Mouse (Mus musculus): Measurements from ENCODE around the gene Smad5. TPM values are rescaled to one million over a fixed set of nuclear protein-coding genes. Genes with fewer than 3 reads are reported as not detected.

Smad5 gene
- total RNA-seq, 2 experiments from 2014 or later, result 21.5 to 24.5 TPM

DNA sequence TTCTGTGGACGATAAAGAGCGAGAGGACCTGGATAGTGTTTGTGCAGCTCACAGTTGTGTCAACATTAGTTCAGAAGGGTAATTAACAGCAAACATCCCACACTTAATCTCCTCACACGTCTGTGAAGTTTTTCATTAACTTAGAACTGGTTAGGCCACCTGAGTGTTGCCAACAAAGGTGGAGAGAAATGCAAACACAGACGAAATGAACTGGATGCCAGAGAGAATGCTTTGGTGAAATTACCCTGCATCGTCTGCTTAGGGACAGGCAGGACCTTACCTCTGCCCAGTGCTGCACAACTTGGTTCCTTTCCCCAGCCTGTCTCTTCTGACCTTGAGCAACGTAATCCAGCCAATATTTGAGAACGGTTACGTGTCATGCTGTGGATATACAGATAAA, 44.7 kb downstream of the Smad5 start:
- intact Hi-C loops (cut with DNase I; ENCODE audit: low total_unique reads), result no loop called here
- DNase-seq, result no peak

DNA sequence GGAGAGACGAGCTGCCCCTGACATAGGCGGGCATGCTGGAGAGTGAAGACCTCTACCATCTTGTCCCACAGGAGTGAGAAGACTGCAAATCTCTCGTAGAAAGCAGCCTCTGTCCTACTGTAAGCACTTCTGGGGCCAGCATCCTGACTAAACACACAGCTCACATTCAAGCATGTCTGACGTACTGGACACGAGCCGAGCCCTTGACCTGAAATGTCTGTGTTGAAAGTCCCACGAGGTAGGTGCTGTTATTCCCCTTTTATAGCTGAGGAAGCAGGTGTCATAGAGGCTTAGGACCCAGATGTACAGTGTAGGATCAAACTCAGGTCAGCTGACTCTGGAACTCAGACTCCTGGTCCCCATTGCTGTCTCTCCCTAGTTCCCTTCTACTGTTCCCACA, 46.6 kb downstream of the Smad5 start:
- DNase-seq, result no peak
- intact Hi-C loops (cut with DNase I; ENCODE audit: low total_unique reads), result no loop called here

DNA sequence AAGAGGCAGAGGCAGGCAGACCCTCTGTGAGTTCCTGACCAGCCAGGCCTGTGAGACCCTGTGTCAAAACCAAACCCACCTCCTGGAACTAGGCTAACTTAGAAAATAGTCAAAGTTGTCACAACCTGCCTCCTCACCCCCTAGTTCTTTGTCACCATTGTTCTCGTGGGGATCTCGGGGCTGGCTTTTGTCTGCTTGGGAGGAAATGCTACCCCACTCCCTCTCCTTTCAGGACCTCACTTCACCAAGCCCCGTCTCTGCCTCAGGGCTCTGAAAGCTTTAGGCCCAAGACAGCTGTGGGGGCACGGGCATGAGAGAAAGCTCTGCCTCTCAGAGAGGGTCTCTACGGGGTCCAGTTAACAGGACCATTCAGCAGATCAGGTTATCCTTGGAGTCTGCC, 49.0 kb downstream of the Smad5 start:
- DNase-seq, result no peak
- intact Hi-C loops (cut with DNase I; ENCODE audit: low total_unique reads), result no loop called here

DNA sequence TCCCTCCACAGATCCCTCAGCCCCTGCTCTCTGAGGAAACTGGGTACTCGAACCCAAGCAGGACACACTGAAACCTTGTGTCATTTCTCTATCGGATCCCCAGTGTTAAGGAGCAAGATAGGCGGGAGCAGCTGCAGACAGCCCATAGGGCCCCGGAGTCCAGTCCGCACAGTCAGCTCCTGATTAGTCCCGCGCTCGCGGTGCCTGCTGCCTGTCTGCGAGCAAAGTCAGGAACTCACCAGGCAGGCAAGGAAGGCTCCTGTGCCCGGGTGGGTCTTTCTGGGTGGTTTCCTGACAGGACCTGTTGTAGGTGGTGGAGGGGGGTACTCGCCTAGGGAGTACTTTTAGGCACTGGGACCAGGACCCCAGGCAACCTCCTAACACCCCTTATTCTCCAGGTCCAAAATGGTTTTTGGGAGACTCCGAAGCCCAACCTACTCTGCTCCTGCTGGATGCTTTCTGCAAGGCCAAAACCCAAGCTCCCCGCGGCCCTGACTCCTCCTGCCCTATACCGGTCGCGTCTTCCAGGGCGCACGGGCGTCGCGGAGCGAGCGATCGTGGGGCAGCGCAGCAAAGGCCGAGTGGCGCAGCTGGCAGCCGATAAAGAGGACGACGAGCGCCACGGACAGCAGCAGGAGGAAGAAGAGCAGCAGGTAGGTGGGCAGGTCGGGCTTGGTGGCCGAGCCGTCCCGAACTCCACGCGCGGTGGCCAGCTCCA, 49.8 kb downstream of the Smad5 start:
- intact Hi-C loops (cut with DNase I; ENCODE audit: low total_unique reads), result no loop called here
- peak; percentile 16 for DNase-seq

DNA sequence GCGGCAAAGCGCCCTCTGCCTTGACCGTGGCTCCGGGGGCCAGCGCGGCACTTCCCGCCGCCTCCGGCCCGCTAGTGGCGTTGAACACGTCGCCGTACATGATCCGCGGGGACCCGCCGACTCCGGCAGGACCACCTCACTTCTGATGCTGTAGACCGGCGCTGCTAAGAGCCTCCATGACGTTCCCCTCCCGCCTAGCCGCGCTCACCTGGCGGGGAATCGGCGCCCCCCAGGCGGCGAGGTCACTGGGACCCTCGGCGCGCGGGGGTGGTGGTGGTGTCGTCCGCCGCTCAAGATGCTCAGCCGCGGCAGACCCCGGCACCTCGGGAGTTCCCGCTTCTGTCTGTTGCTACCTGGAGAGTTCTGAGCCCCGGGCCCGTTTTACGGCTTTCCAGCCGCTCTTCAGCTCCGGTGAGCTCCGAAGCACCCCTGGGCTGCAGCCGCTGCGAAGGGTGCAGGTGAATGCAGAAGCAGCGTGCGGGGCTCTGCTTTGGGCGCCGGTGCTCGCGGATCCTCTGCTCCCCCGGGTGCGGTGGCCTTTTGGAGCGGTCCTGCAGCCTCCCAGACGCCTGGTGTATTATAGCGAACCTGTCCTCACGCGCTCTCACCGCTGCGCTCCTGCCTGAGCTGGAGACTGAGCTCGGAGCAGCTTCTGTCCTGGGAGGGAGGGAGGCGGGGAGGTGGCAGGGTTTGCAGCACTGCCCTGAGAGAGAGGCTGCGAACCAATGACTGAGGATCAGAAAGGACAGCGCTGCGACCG, 50.6 kb downstream of the Smad5 start, which contains the start of gene Gm45623:
Gene Gm45623, minus strand, starts transcription at position 636 of the 760 bp plus-strand sequence.
- intact Hi-C loops (cut with DNase I; ENCODE audit: low total_unique reads), result no loop called here
- no peak for DNase-seq

DNA sequence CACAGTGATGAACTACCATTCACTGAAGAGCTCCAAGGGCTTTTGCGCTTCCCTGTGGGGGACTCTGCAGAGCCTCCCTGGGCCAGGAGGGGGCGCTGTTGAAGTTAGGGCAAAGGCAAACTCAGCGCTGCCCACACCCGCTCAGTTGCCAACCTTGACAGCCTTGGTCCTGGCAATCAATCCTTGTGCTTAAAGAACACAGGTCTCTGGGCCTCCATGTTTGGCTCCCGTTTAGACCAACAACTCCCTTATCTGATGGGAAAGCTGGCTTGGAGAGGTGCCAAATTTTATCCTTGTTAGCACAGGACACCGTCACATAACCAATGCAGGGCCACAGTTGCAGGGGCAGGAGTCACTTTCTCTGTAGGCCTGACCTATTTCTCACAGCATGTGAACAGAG, 53.1 kb downstream of the Smad5 start:
- no peak for DNase-seq

DNA sequence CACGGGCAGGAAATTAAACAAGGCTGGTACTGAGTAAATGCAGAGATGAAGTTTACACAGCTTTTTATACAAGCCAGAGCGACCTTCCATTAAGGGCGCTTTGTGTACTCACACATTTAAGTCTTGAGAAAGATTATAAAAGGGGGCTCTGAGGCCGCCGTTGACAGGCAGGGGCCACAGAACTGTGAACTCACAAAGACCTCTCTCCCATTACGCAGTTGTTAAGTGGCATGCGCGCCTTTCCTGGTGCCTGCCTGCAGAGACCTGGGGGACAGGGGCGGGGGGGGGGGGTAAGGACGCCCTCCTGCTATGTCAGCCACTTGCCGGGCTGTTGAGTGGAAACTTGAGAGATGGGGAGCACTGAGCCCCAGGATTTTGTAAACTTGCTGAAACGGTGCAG, 54.4 kb downstream of the Smad5 start:
- intact Hi-C loops (cut with DNase I; ENCODE audit: low total_unique reads), result no loop called here
- DNase-seq, result no peak

More for the DNA sequence above, 53.1 kb downstream of the Smad5 start:
- intact Hi-C loops (cut with DNase I; ENCODE audit: low total_unique reads), result no loop called here

DNA sequence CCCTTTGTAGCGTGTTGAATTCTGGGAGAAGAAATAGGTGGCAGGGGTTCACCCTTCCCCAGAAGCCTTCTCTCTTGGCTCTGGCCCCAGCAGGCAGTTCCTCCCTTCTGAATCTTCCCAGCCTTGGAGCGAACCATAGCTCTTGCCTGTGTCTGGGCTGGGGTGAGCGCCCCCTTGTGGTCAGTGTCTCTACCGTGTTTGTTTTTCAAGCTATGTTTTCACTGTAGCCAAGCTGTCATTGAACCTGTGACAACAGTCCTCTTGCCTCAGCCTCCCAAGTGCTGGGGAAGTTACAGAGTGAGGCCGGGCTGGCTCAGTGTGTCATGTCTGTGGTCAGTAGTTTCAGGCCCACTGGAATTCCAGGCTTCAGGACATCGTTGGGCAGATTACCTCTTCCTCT, 55.7 kb downstream of the Smad5 start:
- intact Hi-C loops (cut with DNase I; ENCODE audit: low total_unique reads), result no loop called here

DNA sequence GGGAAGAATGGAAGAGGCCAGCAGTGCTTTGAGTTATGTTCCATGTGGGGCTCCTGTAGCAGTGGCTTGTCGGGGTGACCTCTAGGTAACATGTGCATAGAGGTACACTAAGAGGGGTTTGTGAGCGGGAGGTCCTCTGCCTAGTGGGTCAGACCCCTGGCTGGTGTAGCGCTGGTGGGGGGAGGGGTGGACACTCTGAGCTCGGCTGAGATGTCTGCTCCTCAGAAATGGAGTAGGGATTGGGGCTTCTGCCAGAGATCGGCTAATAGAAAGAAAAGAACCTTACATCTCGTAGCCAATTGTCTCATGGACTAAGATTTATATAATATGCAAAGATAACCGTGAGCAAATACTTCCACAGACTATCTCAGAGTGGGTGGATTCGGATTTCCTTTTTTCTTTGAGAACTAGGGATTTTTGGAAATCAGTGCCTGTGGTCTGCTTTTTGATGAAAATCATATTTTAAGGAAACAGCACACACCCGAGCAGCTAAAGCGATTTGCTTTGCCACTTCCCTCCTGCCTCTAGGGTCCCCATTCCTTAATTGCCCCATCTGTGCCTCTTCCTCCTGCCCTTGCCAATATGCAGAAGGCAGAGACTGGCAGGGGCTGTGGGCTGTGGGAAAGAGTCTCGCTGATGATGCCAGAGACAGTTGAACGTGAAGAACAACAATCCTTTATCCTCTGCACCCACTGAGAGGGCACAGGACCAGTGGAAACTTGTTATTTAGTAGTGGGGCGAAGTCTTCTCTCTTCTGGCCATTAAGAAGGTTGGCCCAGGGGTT, 59.8 kb downstream of the Smad5 start:
- intact Hi-C loops (cut with DNase I; ENCODE audit: low total_unique reads), result loop anchor here (5.0 kb wide), 1 partner anchor 285 kb away; no protein-coding TSS in a partner anchor
- no peak for DNase-seq

More for the DNA sequence above, 55.7 kb downstream of the Smad5 start:
- peak; percentile 81 for DNase-seq

DNA sequence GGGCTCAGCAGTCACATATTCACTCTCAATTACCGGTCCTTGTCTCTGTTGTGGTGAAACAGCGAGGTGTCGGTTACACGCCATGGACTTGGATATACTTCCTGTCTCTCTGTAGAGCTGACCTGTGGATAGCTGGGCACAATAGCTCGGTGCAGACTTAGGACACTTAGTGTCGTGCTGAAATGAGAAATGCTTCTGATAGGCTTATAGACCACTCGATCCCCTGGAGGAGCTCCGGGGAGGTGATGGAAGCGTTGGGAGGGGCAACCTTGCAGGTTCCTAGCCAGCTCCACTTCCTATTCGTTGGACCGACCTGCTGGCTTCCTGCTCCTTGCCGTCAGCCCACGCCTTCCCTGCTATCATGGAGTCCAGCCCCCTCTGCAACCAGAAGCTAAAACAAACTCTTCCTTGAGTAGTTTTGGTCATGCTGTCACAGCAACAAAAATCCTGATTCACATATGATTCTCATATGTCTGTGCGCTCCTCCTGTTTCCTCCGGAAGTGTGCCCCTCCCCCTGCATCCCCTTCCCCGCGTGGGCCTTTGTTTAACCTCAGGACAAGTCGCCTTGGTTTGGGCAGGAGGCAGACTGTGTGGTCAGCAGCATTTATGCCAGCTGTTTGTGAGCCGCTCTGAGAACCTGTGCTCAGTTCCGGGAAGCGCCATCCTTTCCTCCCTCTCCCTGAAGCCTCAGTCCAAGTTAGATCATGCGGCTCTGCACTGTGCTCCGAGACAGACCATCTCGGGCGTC, 62.6 kb downstream of the Smad5 start:
- intact Hi-C loops (cut with DNase I; ENCODE audit: low total_unique reads), result no loop called here

DNA sequence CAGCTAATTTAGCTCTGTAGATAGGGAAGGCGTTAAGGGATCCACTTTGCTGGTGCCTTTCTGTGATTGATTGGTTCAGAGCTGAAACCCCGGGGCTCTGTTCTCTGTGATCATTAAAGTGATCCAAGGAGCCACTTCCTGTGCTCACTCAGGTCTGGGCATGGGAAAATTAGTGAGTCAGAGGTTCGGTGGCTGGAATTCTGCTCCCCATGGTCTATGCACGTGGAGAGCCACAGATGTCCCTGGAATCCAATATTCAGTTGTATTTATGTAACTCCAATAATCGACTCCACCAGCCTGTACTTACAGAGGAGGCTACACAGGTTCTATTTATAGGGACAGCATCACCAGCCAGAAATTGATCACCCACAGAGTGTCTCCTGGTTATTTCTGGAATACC, 63.4 kb downstream of the Smad5 start:
- no peak for DNase-seq
- intact Hi-C loops (cut with DNase I; ENCODE audit: low total_unique reads), result no loop called here

More for the DNA sequence above, 62.6 kb downstream of the Smad5 start:
- DNase-seq, result no peak

DNA sequence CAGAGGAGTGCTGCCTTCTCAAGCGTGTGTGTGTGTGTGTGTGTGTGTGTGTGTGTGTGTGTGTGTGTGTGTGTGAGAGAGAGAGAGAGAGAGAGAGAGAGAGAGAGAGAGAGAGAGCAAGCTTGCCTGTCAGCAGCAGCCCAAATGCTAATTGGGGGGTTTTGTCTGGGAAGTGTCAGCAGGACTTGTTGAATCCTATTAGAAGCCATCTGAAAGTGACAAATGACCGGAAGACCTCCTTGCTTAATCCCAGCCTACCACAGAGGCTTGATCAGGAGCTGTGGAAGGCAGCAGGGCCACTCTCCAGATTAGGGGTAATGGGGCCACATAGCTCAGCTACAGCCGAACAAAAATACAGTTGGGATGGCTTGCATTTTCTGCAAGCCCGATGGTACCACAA, 66.6 kb downstream of the Smad5 start:
- intact Hi-C loops (cut with DNase I; ENCODE audit: low total_unique reads), result no loop called here
- no peak for DNase-seq

DNA sequence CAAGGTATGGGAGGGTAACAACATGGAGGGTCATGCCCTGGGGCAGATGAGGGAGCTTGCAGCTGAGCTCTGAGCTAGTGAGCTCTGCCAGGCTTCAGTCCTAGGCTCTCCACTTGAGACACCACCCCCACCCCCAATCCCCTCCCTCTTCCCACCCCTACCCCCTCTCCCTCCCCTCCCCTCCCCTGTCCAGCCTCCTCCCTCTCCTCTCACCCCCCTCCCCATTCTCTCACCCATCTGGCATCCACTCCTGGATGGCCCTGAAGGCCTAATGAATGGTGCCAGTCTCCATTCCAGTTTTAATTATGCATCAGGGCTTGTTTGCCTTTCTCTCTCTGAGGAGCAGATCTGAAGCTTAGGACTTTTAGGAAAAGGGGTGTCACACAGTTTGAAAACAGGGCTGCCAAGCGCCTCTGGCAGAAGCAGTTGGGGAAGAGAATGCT, 67.3 kb downstream of the Smad5 start:
- DNase-seq, result no peak
- intact Hi-C loops (cut with DNase I; ENCODE audit: low total_unique reads), result no loop called here

DNA sequence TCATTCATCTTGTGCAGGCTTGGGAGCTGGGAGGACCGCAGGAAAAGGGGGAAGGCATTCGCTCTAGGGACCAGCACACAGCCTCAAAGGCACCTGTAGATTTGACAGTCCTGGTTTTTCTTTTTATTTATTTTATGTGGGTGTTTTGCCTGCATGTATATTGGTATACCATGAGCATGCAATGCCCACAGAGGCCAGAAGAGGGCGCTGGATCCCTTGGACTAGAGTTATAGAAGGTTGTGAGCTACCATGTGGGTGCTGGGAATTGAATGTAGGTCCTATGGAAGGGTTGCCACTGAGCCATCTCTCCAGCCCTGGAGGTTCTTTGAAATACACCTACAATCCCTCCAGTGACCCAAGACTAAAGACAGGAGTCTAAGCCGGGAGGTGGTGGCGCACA, 68.0 kb downstream of the Smad5 start:
- intact Hi-C loops (cut with DNase I; ENCODE audit: low total_unique reads), result no loop called here
- DNase-seq, result no peak

DNA sequence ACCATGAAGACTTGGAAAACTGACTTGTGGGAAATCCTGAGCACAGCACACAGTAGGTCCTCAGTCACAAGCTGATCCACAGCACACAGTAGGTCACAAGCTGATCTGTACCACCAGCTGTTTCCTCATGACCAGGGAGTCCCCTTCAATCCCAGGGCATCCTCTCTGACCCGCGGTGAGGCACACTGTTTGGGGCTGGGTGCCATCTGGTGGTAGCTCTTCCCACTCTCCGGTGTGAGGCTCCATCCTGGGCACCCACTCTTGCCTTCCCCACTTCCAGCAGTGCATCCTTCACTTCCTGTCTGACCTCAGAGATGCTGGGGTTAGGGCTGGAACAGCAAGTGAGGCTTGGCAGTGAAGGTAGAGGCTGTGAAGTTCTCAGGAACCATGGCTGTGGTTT, 69.8 kb downstream of the Smad5 start:
- intact Hi-C loops (cut with DNase I; ENCODE audit: low total_unique reads), result no loop called here
- DNase-seq, result no peak

DNA sequence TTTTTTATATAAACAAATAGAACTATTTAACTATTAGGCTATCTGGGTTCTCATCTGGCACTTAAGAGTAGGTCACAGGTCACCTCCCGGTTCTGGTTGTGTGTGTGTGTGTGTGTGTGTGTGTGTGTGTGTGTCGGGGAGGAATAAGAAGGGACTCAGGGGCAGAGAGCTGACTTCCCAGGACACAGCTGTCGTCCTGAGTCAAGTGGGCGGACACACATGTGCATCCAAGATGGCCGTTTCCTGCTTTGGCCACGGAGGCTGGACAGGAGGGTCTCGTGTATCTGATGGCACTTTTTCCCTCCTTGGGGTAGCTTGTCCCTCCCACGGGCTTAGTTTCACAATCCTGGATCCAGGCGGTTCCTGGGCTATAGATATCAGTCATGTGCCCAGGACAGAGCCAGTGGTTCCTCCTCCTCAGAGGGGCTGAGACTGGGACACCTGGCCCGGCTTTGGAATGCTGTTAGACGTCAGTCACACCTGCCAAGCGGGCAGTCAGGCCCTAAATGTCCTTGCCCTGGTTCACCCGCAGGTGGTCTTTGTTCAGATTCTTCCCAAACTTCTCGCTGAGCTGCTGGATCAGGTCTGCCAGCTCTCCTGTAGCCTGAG, 70.6 kb downstream of the Smad5 start:
- intact Hi-C loops (cut with DNase I; ENCODE audit: low total_unique reads), result no loop called here
- no peak for DNase-seq

DNA sequence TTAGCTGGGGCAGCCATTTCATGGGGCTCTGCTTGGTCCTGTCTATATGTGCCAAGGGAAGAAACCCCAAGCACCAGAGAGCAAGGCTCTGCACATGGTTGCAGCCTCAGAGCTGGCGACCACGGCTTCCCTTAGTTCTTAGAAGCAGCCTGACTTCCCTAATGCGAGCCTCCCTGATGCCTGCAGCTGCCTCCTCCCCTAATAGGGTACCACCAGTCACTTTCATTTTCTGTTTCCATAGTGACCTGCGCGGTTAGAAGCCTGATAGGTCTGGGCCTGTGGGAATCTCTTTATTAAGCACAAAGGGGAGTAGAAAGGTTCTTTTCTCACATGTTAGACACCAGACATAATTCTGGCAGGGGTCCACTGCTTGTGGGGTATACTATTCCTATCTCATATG, 71.5 kb downstream of the Smad5 start:
- intact Hi-C loops (cut with DNase I; ENCODE audit: low total_unique reads), result no loop called here
- DNase-seq, result no peak

DNA sequence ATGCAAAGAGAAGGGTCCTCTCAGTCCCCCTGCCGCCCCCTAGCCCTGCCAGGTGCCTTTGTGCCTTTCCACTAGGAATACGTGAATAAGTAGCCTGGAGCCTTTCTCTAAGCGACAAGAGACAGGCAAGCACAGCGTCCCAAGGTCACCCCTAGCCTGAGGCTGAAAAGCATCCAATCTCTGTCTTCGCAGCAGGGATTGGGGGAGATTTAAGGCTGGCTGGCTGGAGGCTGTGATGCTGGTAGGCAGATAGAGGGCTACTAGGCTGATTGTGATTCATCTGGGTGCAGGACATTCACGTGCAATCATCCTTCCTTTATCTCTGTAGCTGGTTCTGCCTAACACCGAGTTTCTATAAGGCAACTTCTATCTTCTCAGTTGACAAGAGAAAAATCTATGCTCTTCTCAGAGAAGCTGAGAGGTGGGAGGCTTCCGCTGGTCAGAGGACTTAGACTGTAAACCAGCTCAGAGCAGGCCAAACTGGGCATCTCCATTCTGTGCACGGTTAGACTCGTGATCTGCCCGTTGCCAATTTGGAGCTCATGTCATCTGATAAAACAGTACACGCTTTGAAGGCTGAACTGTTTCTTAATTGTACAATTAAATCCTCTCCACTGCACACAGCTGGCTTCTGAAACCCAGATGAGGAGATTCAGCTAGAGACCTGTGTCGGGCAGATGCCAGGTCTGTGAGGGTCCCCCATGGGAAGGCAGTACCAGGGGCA, 78.1 kb downstream of the Smad5 start:
- intact Hi-C loops (cut with DNase I; ENCODE audit: low total_unique reads), result no loop called here
- no peak for DNase-seq

DNA sequence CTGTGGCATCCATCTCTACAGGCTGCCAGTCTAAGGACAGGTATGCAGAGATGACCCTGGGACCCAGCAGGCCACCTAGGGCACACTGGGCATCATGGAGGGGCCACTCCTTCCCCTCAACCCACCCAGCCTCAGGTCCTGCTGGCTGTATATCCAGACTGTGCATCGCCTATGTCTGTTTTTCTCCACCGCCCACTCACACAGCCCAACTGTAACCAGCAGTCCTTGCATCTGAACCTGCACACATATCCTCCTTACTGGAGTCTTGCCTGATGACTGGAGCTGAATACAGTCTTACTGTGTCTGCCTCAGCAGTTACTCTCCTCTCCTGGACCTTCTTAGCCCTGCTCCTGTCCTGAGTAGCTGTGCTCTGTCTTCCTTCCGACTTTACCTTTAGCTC, 78.9 kb downstream of the Smad5 start:
- intact Hi-C loops (cut with DNase I; ENCODE audit: low total_unique reads), result no loop called here
- no peak for DNase-seq

All from gastrocnemius, postnatal 14 days (tissue).